Mouse (Mus musculus): Measurements from ENCODE around the gene Zfp367. TPM values are rescaled to one million over a fixed set of nuclear protein-coding genes. Genes with fewer than 3 reads are reported as not detected.

The Zfp367 gene
- polyA plus RNA-seq (2021; fragmentation: Nextera tagmentation): 10.8 and 12.5 TPM in 2 replicates
- long read RNA-seq, experiment 1, transcript Zfp367-204 (5 exons, 641 nt): major isoform, 9 of 32 reads
- long read RNA-seq, experiment 1, transcript Zfp367-201 (5 exons, 3,532 nt): minor isoform, 6 of 32 reads
- long read RNA-seq, experiment 1, partial matches to known transcripts: 2 of 32 reads
- long read RNA-seq, experiment 1, other reads (novel, unspliced or antisense): 15 of 32 reads
- long read RNA-seq, experiment 2, transcript Zfp367-204 (5 exons, 641 nt): major isoform, 46 of 102 reads
- long read RNA-seq, experiment 2, transcript Zfp367-201 (5 exons, 3,532 nt): minor isoform, 32 of 102 reads
- long read RNA-seq, experiment 2, partial matches to known transcripts: 2 of 102 reads
- long read RNA-seq, experiment 2, other reads (novel, unspliced or antisense): 22 of 102 reads

GRCm38 (mm10) chr13:64153083-64153682 is at the start of gene Zfp367:
Gene Zfp367 (minus strand): TSS chr13:64153202.

GRCm38 (mm10) chr13:64161548-64161915 is 8.5 kb upstream of the Zfp367 start, which contains the start of gene Habp4:
Gene Habp4 (plus strand): TSS chr13:64161824.

GRCm38 (mm10) chr13:64128858-64129615 is 24.0 kb downstream of the Zfp367 start, which contains the start of gene Slc35d2:
Gene Slc35d2 (minus strand): TSS chr13:64129368.

GRCm38 (mm10) chr13:64089130-64089529 is 63.9 kb downstream of the Zfp367 start, which contains the start of gene Hsd17b3:
Gene Hsd17b3 (minus strand): TSS chr13:64089230.

Other genes starting within 250 kb of the Zfp367 start
- not detected in 2 replicates for gene Hsd17b3, start 64.0 kb downstream of the Zfp367 start, polyA plus RNA-seq (2021; fragmentation: Nextera tagmentation)
- gene Slc35d2, start 23.8 kb downstream of the Zfp367 start, polyA plus RNA-seq (2021; fragmentation: Nextera tagmentation): 0.89 and 1.2 TPM in 2 replicates
- gene Habp4, start 8.6 kb upstream of the Zfp367 start, polyA plus RNA-seq (2021; fragmentation: Nextera tagmentation): 83.6 and 108 TPM in 2 replicates
- gene Cdc14b, start 122.1 kb upstream of the Zfp367 start, polyA plus RNA-seq (2021; fragmentation: Nextera tagmentation): 1.0 and 1.7 TPM in 2 replicates
- 24.9 and 36.2 TPM in 2 replicates for gene Aaed1, start 159.5 kb upstream of the Zfp367 start, polyA plus RNA-seq (2021; fragmentation: Nextera tagmentation)
- 119 and 128 TPM in 2 replicates for gene Ctsl, start 217.7 kb upstream of the Zfp367 start, polyA plus RNA-seq (2021; fragmentation: Nextera tagmentation)